13 mouse cellular contexts compared by ENCODE assay signal in the genomic region with DNA sequence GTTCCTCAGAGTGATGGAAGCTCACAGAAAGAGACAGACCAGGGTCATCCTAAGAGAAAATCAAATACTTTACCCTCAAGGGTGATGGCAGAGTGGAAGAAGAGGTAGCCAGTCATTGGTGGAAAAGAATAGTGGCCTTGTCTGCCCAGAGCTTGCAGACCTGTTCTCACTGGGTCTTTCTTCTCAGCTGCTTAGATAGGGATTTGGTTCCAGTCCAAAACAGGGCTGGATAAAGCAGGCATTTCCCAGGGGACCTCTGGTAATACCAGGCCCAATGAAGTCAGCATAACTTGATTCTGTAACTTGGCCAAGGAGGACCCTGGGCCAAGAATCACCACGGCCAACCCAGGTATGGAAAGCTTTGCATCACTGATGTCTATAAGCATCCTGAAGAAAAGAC.
DNase-seq lines count a peak whose midpoint lies in the region; ATAC-seq lines count a peak whose summit lies in the region.
"Had no signal": no experiment of that assay in that cellular context is flagged by ENCODE, and none has a peak within 500 bp of the region (broad histone marks: within the 10 kb centered on the region; RNA-seq: fewer than 3 reads in every experiment).

No protein-coding gene starts in this region.

- no peaks in the 10 kb centered on the region for H3K27me3 ChIP-seq in heart, embryonic 12.5 days (replicated peaks)
- H3K27me3 ChIP-seq in limb, embryonic 11.5 days (ENCODE audit: control insufficient read depth, insufficient read depth, low read length) = no peaks in the 10 kb centered on the region
- H3K27me3 ChIP-seq in limb, embryonic 10.5 days (ENCODE audit: low read depth, poor library complexity, severe bottlenecking) = no peaks in the 10 kb centered on the region
- H3K27me3 ChIP-seq in heart, embryonic 16.5 days (ENCODE audit: control insufficient read depth, insufficient read depth, low read length) = no peaks in the 10 kb centered on the region
- H3K27me3 ChIP-seq: kidney, embryonic 15.5 days; liver, embryonic 13.5 days; midbrain, embryonic 12.5 days had no signal

- ATAC-seq in heart, embryonic 12.5 days (ENCODE audit: insufficient number of reproducible peaks, low FRiP score) = no peak
- ATAC-seq in limb, embryonic 11.5 days (ENCODE audit: insufficient number of reproducible peaks, low FRiP score, low TSS enrichment, low read depth) = no peak
- ATAC-seq in heart, embryonic 16.5 days (replicated peaks; ENCODE audit: extremely low read depth, insufficient read depth, low FRiP score) = peak; percentile 73
- ATAC-seq in megakaryocyte, adult 5-6 weeks (ENCODE audit: poor library complexity, severe bottlenecking) = no peak
- ATAC-seq: activated CD4-positive, CD25-positive, alpha-beta regulatory T cell, adult 4 months had no signal

- no peaks in the 10 kb centered on the region for H3K9me3 ChIP-seq in heart, embryonic 12.5 days (replicated peaks)
- H3K9me3 ChIP-seq in limb, embryonic 11.5 days (ENCODE audit: control insufficient read depth, low read length) = no peaks in the 10 kb centered on the region
- no peaks in the 10 kb centered on the region for H3K9me3 ChIP-seq in limb, embryonic 10.5 days (replicated peaks)
- H3K9me3 ChIP-seq in heart, embryonic 16.5 days (replicated peaks; ENCODE audit: control insufficient read depth, low read length) = no peaks in the 10 kb centered on the region
- H3K9me3 ChIP-seq: kidney, embryonic 15.5 days; liver, embryonic 13.5 days; midbrain, embryonic 12.5 days had no signal

- WGBS in heart, embryonic 12.5 days = 56% methylated on average over 1 of the region's 1 CpGs
- 83% methylated on average over 1 of the region's 1 CpGs for WGBS in limb, embryonic 11.5 days
- WGBS in limb, embryonic 10.5 days = 88% methylated on average over 1 of the region's 1 CpGs
- WGBS in heart, embryonic 16.5 days = 20% methylated on average over 1 of the region's 1 CpGs

- no peak overlapping the region for H3K4me3 ChIP-seq in heart, embryonic 12.5 days
- no peak overlapping the region for H3K4me3 ChIP-seq in limb, embryonic 11.5 days (ENCODE audit: low read depth, low read length)
- H3K4me3 ChIP-seq in limb, embryonic 10.5 days = no peak overlapping the region
- no peak overlapping the region for H3K4me3 ChIP-seq in heart, embryonic 16.5 days (ENCODE audit: low read length)
- H3K4me3 ChIP-seq: kidney, embryonic 15.5 days; liver, embryonic 13.5 days; midbrain, embryonic 12.5 days had no signal

- peak; percentile 29 to 37 for DNase-seq in heart, adult 18-20 months
- DNase-seq in limb, embryonic 11.5 days (ENCODE audit: low spot score) = peak; percentile 14
- no peak for DNase-seq in limb, embryonic 10.5 days (ENCODE audit: low spot score)
- peak; percentile 58 for DNase-seq in adipocyte (ENCODE audit: low spot score)
- DNase-seq: layer of hippocampus, postnatal 36 days; liver, embryonic 13.5 days; thymus, postnatal 36 days had no signal

- peaks cover 26% of the 10 kb centered on the region for H3K4me1 ChIP-seq in heart, embryonic 12.5 days (replicated peaks)
- no peaks in the 10 kb centered on the region for H3K4me1 ChIP-seq in limb, embryonic 11.5 days (ENCODE audit: control insufficient read depth, insufficient read depth, low read length)
- H3K4me1 ChIP-seq in limb, embryonic 10.5 days = no peaks in the 10 kb centered on the region
- peaks cover 26% of the 10 kb centered on the region for H3K4me1 ChIP-seq in heart, embryonic 16.5 days (ENCODE audit: control insufficient read depth, insufficient read depth, low read length)
- H3K4me1 ChIP-seq: liver, embryonic 13.5 days; midbrain, embryonic 12.5 days had no signal

- H3K4me2 ChIP-seq in heart, embryonic 12.5 days = no peak overlapping the region
- H3K4me2 ChIP-seq in limb, embryonic 11.5 days (ENCODE audit: low read depth, severe bottlenecking) = no peak overlapping the region
- no peak overlapping the region for H3K4me2 ChIP-seq in heart, embryonic 16.5 days (ENCODE audit: low read depth, low read length)
- H3K4me2 ChIP-seq: kidney, embryonic 15.5 days; liver, embryonic 13.5 days; midbrain, embryonic 12.5 days had no signal

- no peak overlapping the region for H3K9ac ChIP-seq in heart, embryonic 12.5 days
- H3K9ac ChIP-seq in limb, embryonic 11.5 days (ENCODE audit: low read length) = no peak overlapping the region
- H3K9ac ChIP-seq in heart, embryonic 16.5 days (ENCODE audit: low read length) = no peak overlapping the region
- H3K9ac ChIP-seq: kidney, embryonic 15.5 days; liver, embryonic 13.5 days; midbrain, embryonic 12.5 days had no signal

- H3K36me3 ChIP-seq in heart, embryonic 12.5 days = no peaks in the 10 kb centered on the region
- no peaks in the 10 kb centered on the region for H3K36me3 ChIP-seq in limb, embryonic 11.5 days (ENCODE audit: control insufficient read depth, insufficient read depth, low read length)
- no peaks in the 10 kb centered on the region for H3K36me3 ChIP-seq in limb, embryonic 10.5 days
- no peaks in the 10 kb centered on the region for H3K36me3 ChIP-seq in heart, embryonic 16.5 days (ENCODE audit: control insufficient read depth, insufficient read depth)
- H3K36me3 ChIP-seq: kidney, embryonic 15.5 days; liver, embryonic 13.5 days; midbrain, embryonic 12.5 days had no signal

- H3K27ac ChIP-seq in heart, embryonic 12.5 days (ENCODE audit: poor library complexity, severe bottlenecking) = no peak overlapping the region
- no peak overlapping the region for H3K27ac ChIP-seq in limb, embryonic 11.5 days (replicated peaks; ENCODE audit: low read depth, low read length)
- no peak overlapping the region for H3K27ac ChIP-seq in limb, embryonic 10.5 days
- H3K27ac ChIP-seq in heart, embryonic 16.5 days (ENCODE audit: low read length) = peak overlapping the region; percentile 70
- H3K27ac ChIP-seq: kidney, embryonic 15.5 days; liver, embryonic 13.5 days; midbrain, embryonic 12.5 days had no signal
